Mouse (Mus musculus) urinary bladder, postnatal 25 days (tissue): ENCODE results near the gene Cacng8.
A peak's percentile ranks its signal among the peaks of the same experiment; 100 is the strongest.

Experiments used
- DNase-seq: peaks from one replicate; pipeline ENCODE4 v3.0.0; 2022; ENCODE audit warnings: low spot score

The Cacng8 gene

DNA sequence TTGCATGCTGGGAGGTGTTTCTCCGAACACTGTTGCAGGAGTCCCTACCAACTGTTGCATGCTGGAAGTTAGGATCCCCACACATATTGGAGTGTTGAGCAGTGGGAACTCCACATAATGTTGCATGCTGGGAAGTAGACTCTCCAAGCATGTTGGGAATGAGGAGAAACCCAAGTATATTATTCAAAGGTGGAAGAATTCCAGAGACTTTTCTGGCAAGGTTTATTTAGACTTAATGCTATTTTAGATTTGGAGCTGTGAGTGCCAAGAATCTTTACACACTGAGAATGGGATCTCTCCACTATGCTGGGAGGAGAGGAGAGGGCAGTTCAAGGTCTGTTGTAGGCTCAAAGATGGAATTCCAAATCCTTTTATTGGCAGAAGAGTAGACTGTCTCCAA, 41.6 kb downstream of the Cacng8 start:
- DNase-seq: no peak

- no peak for DNase-seq
These were observed 47.5 kb downstream of the Cacng8 start for GRCm38 (mm10) chr7:3437941-3438340.

DNA sequence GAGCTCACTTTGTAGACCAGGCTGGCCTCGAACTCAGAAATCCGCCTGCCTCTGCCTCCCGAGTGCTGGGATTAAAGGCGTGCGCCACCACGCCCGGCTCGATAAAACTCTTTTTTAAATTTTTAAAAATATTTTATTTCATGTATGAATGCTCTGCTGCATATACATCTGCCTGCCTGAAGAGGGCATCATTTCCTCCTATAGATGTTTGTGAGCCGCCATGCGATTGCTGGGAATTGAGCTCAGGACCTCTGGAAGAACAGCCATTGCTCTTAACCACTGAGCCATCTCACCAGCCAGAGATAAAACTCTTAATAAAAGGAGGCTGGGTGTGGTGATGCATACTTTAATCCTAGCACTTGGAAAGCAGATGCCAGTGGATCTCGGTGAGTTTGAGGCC, 49.5 kb downstream of the Cacng8 start:
- DNase-seq: no peak

DNA sequence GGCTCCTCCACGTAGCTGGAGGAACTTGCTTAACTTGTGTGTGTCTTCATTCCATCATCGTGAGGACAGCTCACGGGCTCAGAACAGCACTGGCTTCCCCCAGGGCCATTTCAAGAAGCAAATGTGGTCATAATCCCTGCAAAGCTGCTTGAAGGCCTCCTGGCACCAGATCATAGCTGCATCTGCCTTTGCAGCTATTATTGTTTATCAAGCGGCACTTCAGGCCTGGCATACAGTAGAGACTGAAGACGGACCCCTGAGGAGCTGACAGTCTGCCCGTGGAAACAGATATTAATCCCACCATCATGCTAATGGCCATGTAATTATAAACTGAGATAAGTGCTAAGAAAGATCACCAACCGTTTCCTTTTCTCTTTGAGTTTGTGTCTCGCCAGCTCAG, 50.0 kb downstream of the Cacng8 start:
- DNase-seq: no peak

- DNase-seq: no peak
These were observed 52.1 kb downstream of the Cacng8 start for GRCm38 (mm10) chr7:3442476-3443062.

DNA sequence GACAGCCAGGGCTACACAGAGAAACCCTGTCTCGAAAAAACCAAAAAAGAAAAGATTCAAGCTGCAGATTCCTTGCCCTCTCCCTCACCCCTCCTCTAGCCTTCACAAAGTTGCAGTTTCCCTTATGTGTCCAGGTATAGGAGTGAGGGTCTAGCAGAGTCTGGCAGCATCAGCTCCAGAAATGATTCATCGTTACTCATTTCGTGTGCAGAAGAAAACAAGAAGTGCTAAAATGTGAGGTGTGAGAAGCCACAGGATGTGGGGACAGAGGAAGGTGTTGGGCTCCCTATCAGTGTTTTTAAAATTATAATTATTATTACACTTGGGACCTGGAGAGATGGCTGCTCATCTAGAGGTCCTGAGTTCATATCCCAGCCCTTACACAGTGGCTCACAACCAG, 54.2 kb downstream of the Cacng8 start:
- no peak for DNase-seq

GRCm38 (mm10) chr7:3446584-3446983, 56.1 kb downstream of the Cacng8 start:
- DNase-seq: no peak

DNA sequence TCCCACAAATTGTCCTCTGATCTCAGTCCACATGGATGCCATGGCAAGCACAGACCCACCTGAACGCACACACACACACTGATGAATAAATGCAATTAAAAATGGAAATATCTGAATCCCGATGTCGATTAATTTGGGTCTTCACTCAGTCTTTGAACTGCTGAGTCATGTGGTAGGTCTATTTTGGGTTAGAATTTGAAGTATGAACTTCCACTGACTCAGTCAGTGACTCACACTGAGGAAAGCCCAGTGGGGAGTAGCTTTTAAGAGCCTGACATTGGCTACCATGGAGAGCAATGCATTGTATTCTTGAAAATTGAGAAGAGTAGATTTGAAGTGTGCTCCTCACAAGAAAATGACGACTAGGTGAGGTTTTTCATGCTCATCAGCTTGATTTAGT, 56.5 kb downstream of the Cacng8 start:
- DNase-seq: no peak

GRCm38 (mm10) chr7:3448737-3449454, 58.4 kb downstream of the Cacng8 start:
- peak; percentile 68 for DNase-seq

DNA sequence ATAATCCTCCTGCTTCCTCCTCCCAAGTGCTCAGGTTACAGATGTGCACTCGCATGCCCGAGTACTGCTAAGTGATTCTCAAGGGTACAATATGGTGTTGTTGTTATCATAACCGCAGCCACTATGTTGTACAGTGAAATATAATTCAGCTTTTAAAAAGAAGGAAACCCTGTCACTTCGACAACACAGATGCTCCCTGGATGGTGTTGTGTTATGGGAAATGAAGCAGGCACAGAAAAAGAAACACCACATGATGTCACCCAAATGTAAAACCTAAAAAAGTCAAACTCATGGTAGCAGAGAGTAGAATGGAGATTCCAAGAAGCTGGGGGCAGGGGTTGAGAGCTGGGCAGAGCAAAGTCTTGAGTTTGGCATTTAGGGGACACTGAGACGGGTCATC, 60.2 kb downstream of the Cacng8 start:
- DNase-seq: no peak

DNA sequence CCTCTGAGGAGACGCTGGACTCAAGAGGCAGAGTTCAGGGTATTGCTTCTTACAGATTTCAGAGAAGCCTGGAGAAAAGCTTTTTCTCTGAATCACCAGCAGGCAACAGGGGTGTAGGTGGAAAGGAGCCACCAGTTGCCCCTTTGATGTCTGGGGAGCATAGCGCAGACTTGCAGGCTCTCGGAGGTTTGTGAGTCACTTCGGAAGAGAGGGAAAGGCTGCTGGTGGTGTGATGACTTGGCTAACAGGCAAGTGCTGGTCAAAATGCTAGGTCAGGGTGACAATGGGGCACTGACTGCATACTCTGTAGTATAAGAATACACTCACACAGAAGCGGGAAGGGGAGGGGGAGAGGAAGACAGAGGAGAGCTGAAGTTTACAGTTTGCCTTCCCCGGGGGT, 60.7 kb downstream of the Cacng8 start:
- DNase-seq: no peak

DNA sequence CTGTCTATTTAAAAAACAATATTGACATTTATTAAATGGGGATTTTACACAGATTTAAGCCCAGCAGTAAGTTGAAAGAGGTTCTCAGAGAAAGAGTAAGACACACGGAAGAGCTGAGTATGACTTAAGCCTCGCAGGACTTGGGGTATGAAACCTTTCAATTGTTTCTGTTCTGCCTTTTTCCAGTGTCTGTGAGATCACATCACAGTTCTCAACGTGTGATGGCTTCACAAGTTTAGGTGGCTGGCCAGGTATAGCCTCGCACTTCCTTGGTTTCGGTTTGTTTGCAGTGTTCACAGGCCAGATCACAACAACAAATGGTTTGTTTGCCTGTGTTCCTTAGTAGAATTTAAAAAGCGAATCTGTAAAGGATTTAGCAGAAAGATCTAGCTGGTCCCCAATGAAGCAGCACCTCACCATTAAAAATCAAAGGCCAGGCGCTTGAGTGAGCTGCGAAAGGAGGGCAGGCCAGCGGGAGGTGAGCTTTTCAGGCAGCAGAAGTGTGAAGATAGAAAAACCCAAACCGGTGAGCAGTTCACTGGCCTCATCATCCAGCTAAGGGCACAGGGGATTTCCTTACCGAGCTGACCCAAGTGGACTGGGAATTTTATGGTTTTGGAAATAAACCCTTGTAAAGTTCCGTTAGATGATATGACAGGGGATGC, 62.5 kb downstream of the Cacng8 start:
- no peak for DNase-seq

GRCm38 (mm10) chr7:3453486-3454183, 63.2 kb downstream of the Cacng8 start:
- no peak for DNase-seq

DNA sequence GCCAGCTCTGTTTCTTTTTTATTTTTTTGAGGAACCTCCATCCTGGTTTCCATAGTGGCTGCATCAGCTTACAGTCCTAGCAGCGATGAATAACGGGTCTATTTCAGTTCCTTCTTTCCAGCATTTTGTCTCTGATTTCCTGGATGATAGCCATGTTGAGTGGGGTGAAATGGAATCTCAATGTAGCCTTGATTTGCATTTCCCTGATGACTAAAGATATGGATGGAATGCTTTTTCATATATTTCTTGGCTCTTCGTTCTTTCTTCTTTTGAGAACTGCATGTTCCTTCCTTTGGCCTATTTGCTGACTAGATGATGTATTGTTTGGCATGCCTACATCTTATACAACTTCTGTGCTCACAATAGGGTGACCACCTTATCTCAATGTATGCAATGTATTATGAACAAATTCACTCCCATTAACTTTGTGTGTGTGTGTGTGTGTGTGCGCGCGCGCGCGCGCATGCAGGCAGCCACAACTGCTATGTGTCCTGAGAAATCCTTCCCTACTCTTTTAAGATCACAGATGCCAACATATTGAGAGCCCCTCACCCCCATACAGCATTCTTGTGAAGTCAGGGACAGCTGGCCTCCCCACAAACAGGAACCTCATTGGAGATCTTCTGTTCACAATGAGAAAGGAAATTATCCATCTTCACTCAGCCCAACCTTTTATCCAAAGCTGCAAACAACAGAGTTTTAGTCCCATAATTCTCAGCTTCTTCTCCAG, 66.8 kb downstream of the Cacng8 start:
- no peak for DNase-seq

- no peak for DNase-seq
These were observed 67.3 kb downstream of the Cacng8 start for GRCm38 (mm10) chr7:3457841-3458217.

- no peak for DNase-seq
These were observed 69.8 kb downstream of the Cacng8 start for GRCm38 (mm10) chr7:3460261-3460660.

GRCm38 (mm10) chr7:3463306-3463705, 72.8 kb downstream of the Cacng8 start:
- DNase-seq: no peak
